Mouse (Mus musculus): ENCODE results near the gene Th. TPM values are rescaled to one million over a fixed set of nuclear protein-coding genes. Genes with fewer than 3 reads are reported as not detected.
A peak's percentile ranks its signal among the peaks of the same experiment; 100 is the strongest.

The Th gene
- polyA plus RNA-seq (2015; fragmentation: Nextera tagmentation; extraction: Ambion mirVana): 0.20 and 0.57 TPM in 2 replicates

DNA sequence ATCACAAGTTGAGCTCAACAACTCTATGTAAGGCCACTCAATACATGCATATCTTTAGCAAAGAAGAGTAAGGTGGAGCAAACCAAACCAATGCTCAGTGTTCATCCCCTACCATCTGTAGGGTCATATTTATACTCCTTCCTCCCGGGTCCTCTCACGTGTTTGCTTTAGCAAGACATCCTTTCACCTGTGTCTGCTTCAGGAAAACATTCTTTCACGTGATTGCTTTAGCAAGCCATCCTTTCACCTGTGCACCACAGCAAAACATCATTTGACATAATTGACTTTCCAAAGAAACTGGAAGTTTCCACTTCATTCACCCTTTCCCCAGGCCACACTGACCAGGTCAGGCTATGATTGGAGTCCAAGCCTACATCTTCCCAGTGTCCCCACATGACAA lies at the start of gene Th:
TSS of gene Th (minus strand) at position 101 of the 400 bp plus-strand sequence.
- no peaks in the 10 kb centered on the region for H3K27me3 ChIP-seq (ENCODE audit: insufficient read depth, low read length)
- no peak within 1 kb of the TSS for H3K4me3 ChIP-seq (replicated peaks; ENCODE audit: low read depth, low read length)
- ATAC-seq (replicated peaks; ENCODE audit: low FRiP score, low read depth) (no peak), DNase-seq (ENCODE audit: low spot score) (no peak)
- TF ChIP-seq CTCF (IDR thresholded peaks at IDR 0.05; ENCODE audit: low read depth): no peak
- H3K9ac ChIP-seq (ENCODE audit: low read depth, low read length): no peak within 1 kb of the TSS
- 85% methylated on average over 3 of the region's 3 CpGs for WGBS
- no peak within 1 kb of the TSS for H3K4me2 ChIP-seq (ENCODE audit: low read length)
- no peaks in the 10 kb centered on the region for H3K36me3 ChIP-seq (ENCODE audit: insufficient read depth, low read length)
- no peaks in the 10 kb centered on the region for H3K9me3 ChIP-seq (replicated peaks; ENCODE audit: low read length)
- H3K4me1 ChIP-seq (replicated peaks; ENCODE audit: insufficient read depth, low read length): no peaks in the 10 kb centered on the region
- H3K27ac ChIP-seq: no peak within 1 kb of the TSS

DNA sequence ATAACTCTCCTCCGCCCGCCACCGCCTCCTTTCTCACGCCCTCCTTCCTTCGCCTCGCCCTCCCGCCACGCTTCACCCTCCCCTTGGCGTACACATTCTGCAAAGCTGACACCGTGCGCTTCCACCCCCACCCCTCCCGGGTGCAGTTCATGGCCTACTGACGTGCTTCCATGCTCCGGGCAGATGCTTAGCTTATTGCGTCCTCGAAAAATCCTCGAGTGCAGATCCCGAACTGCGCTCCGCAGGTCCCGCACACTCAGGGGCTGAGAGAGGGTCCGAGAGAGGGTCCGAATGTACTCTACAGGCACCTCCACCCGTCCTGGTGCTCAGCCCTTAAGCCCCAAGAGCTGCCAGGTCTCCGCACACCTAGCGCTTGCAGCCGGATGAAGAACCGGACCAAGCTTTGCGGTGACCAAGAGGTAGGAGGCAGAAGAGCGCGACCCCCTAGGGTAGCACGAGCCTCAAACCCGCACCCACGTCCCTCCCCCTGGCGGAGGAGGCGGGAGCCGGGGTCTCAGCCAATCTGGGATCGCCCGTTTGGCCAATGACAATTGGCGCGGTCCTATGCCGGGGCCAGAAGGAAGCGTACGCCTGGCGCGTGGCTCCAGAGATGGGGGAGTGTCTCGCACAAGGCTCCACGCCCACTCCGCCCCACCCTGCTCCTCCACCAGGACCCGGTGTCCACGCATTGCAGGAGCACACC lies 38.0 kb upstream of the Th start, which contains the start of gene Ascl2:
TSS of gene Ascl2 (minus strand) at position 456 of the 703 bp plus-strand sequence.
- no peaks in the 10 kb centered on the region for H3K36me3 ChIP-seq (ENCODE audit: insufficient read depth, low read length)
- DNase-seq (ENCODE audit: low spot score): peak; percentile 21
- peaks cover 11% of the 10 kb centered on the region for H3K4me1 ChIP-seq (replicated peaks; ENCODE audit: insufficient read depth, low read length)
- no peak within 1 kb of the TSS for H3K27ac ChIP-seq
- H3K4me2 ChIP-seq (ENCODE audit: low read length): peak within 1 kb of the TSS; percentile 81
- no peak for TF ChIP-seq CTCF (IDR thresholded peaks at IDR 0.05; ENCODE audit: low read depth)
- peak within 1 kb of the TSS; percentile 37 for H3K4me3 ChIP-seq (replicated peaks; ENCODE audit: low read depth, low read length)
- H3K9me3 ChIP-seq (replicated peaks; ENCODE audit: low read length): no peaks in the 10 kb centered on the region
- H3K9ac ChIP-seq (ENCODE audit: low read depth, low read length): no peak within 1 kb of the TSS
- under 1% methylated on average over 51 of the region's 51 CpGs for WGBS
- peaks cover 57% of the 10 kb centered on the region for H3K27me3 ChIP-seq (ENCODE audit: insufficient read depth, low read length)
- peak; percentile 48; the same call in 1 of the 2 replicates for ATAC-seq (replicated peaks; ENCODE audit: low FRiP score, low read depth)

DNA sequence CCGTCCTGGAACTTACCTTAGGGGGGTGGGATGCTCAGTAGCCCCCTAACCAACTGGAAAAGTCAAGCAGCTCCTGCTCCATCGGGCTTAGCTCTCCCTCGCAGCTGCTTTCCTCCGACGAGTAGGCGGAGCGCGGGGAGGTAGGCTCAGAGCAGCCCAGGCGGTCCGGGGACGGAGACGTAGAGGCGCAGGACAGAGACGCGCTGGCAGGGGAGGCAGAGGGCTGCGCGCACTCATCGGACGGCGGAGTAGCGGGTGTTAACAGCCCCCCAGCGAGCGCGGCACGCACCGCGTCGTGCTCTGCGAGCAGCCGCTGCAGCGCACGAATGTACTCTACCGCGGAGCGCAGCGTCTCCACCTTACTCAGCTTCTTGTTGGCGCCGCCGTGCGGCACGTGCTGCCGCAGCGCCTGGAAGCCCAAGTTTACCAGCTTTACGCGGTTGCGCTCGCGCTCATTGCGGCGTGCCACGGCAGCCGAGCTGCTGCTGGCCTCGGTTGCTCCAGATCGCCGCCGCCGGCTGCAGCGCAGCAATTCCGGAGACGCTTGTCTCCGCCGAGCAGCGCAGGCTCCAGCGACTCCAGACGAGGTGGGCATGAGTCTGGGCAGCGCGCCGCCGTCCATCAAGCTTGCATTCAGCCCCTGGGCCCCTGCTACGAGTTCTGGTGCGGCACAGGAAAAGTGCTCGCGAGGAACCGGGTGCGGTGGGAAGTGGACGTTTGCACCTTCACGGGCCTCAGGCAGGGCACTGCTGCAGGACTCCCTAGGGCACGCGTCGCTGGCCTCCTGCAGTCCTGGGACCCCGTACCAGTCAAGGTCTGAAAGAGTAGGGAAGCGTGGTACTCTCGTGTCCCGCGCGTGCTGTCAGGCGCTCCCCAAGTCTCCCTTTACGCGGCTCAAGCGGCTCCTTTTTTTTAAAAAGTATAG lies 37.2 kb upstream of the Th start:
- H3K9me3 ChIP-seq (replicated peaks; ENCODE audit: low read length): no peaks in the 10 kb centered on the region
- H3K36me3 ChIP-seq (ENCODE audit: insufficient read depth, low read length): no peaks in the 10 kb centered on the region
- peak; percentile 64 for DNase-seq (ENCODE audit: low spot score)
- H3K4me3 ChIP-seq (replicated peaks; ENCODE audit: low read depth, low read length): peak overlapping the region; percentile 37
- H3K27ac ChIP-seq: no peak overlapping the region
- H3K4me2 ChIP-seq (ENCODE audit: low read length): peak overlapping the region; percentile 81
- peaks cover 57% of the 10 kb centered on the region for H3K27me3 ChIP-seq (ENCODE audit: insufficient read depth, low read length)
- TF ChIP-seq CTCF (IDR thresholded peaks at IDR 0.05; ENCODE audit: low read depth): peak; percentile 35
- WGBS: under 1% methylated on average over 90 of the region's 90 CpGs
- 0 out of 2 replicates have a peak overlapping the region, but pooled peaks have one; percentile 32 for H3K9ac ChIP-seq (ENCODE audit: low read depth, low read length)
- H3K4me1 ChIP-seq (replicated peaks; ENCODE audit: insufficient read depth, low read length): peaks cover 11% of the 10 kb centered on the region
- ATAC-seq (replicated peaks; ENCODE audit: low FRiP score, low read depth): peak; percentile 19

DNA sequence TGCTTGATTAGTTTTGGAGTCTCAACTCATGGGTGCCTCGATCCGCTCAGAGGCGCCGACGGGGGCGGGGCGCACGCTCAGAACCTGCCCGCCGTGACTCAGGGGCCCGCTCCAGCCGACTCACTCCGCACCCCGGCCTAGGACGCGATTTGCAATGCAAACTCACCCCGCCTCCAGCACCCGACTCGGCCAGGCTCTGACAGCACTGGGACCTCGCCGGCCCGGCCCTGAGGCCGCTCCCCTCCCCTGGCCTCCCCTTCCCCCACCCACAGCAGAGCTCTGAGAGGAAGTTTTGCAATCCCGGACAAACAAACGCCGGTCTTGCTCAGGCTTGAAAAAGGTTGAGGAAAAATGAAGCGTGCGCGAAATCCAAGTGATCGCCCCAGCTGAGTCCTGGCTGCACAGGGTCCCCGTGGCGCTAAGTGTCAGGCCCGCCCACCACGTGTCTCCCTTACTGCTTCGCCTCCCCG lies 36.5 kb upstream of the Th start:
- ATAC-seq (replicated peaks; ENCODE audit: low FRiP score, low read depth) (peak; percentile 57; the same call in 1 of the 2 replicates), DNase-seq (ENCODE audit: low spot score) (peak; percentile 17)
- peaks cover 57% of the 10 kb centered on the region for H3K27me3 ChIP-seq (ENCODE audit: insufficient read depth, low read length)
- H3K9me3 ChIP-seq (replicated peaks; ENCODE audit: low read length): no peaks in the 10 kb centered on the region
- H3K4me3 ChIP-seq (replicated peaks; ENCODE audit: low read depth, low read length): peak overlapping the region; percentile 37
- H3K9ac ChIP-seq (ENCODE audit: low read depth, low read length): 0 out of 2 replicates have a peak overlapping the region, but pooled peaks have one; percentile 32
- under 1% methylated on average over 36 of the region's 36 CpGs for WGBS
- no peak for TF ChIP-seq CTCF (IDR thresholded peaks at IDR 0.05; ENCODE audit: low read depth)
- H3K36me3 ChIP-seq (ENCODE audit: insufficient read depth, low read length): no peaks in the 10 kb centered on the region
- peak overlapping the region; percentile 81 for H3K4me2 ChIP-seq (ENCODE audit: low read length)
- H3K27ac ChIP-seq: no peak overlapping the region
- peaks cover 11% of the 10 kb centered on the region for H3K4me1 ChIP-seq (replicated peaks; ENCODE audit: insufficient read depth, low read length)

DNA sequence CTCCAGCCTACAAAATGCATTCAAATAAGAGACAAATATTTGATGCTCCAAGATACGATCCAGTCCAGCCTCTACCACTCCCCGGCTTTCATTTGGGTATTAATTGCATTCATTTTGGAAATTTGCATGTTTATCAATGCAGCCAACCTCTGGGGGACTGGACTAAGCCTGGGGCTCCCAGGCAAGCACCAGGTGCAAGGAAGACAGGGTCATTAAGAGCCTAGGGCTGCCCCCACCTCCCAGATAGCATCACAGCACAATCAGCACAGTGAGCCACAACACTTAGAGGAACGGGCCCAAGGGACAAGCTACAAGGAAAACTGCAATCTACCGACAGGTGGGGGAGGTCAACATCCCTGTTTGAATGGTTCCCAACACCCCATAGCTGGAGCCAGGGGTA lies 28.8 kb upstream of the Th start:
- H3K36me3 ChIP-seq (ENCODE audit: insufficient read depth, low read length): no peaks in the 10 kb centered on the region
- no peaks in the 10 kb centered on the region for H3K9me3 ChIP-seq (replicated peaks; ENCODE audit: low read length)
- no peak for DNase-seq (ENCODE audit: low spot score)
- no peaks in the 10 kb centered on the region for H3K4me1 ChIP-seq (replicated peaks; ENCODE audit: insufficient read depth, low read length)
- WGBS: 68% methylated on average over 4 of the region's 4 CpGs
- H3K27me3 ChIP-seq (ENCODE audit: insufficient read depth, low read length): no peaks in the 10 kb centered on the region
- no peak overlapping the region for H3K9ac ChIP-seq (ENCODE audit: low read depth, low read length)
- no peak overlapping the region for H3K4me2 ChIP-seq (ENCODE audit: low read length)
- ATAC-seq (replicated peaks; ENCODE audit: low FRiP score, low read depth): no peak
- H3K4me3 ChIP-seq (replicated peaks; ENCODE audit: low read depth, low read length): no peak overlapping the region
- H3K27ac ChIP-seq: no peak overlapping the region
- TF ChIP-seq CTCF (IDR thresholded peaks at IDR 0.05; ENCODE audit: low read depth): no peak

DNA sequence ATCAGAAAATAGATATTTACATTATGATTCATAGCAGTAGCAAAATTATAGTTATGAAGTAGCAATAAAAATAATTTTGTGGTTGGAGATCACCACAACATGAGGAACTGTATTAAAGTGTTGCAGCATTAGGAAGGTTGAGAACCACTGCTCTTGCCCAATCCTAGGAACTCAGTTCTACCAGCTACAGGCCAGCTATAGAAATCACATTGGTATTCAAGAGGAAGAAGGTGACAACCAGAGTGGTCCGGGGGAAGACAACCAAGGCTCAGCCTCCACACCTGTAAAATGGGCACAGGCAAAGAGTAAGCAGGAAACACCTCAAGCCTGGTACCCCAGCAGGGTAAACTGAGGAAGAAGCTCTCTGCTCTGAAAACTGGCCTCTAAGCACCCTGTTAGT lies 27.9 kb upstream of the Th start:
- no peak for TF ChIP-seq CTCF (IDR thresholded peaks at IDR 0.05; ENCODE audit: low read depth)
- no peak for ATAC-seq (replicated peaks; ENCODE audit: low FRiP score, low read depth)
- Histone ChIP-seq H3K9me3 (replicated peaks; ENCODE audit: low read length) (no peaks in the 10 kb centered on the region), H3K27ac (no peak overlapping the region), H3K4me2 (ENCODE audit: low read length) (no peak overlapping the region), H3K4me1 (replicated peaks; ENCODE audit: insufficient read depth, low read length) (no peaks in the 10 kb centered on the region), H3K9ac (ENCODE audit: low read depth, low read length) (no peak overlapping the region), H3K4me3 (replicated peaks; ENCODE audit: low read depth, low read length) (no peak overlapping the region), H3K27me3 (ENCODE audit: insufficient read depth, low read length) (no peaks in the 10 kb centered on the region), H3K36me3 (ENCODE audit: insufficient read depth, low read length) (no peaks in the 10 kb centered on the region)
- DNase-seq (ENCODE audit: low spot score): no peak
- WGBS: 93% methylated on average over 1 of the region's 1 CpGs

All from kidney, postnatal 0 days (tissue).